Mouse (Mus musculus) gastrocnemius, adult 18-20 months (tissue): ENCODE data around the gene Fam160b1. TPM values are rescaled to one million over a fixed set of nuclear protein-coding genes. Genes with fewer than 3 reads are reported as not detected.

Experiments used
- DNase-seq: peaks from one replicate; pipeline ENCODE4 v3.0.0; 2021; ENCODE audit warnings: low spot score
- total RNA-seq, 2 experiments: library from RNA; stranded (reverse); gene quantifications; 2 replicates each; pipeline ENCODE4 v1.2.3; 2021

Gene Fam160b1
- total RNA-seq, 2 experiments from 2014 or later: 8.8 to 9.7 TPM

GRCm38 (mm10) chr19:57364942-57365673 lies 4.6 kb downstream of the Fam160b1 start:
- peak; percentile 79 for DNase-seq

DNA sequence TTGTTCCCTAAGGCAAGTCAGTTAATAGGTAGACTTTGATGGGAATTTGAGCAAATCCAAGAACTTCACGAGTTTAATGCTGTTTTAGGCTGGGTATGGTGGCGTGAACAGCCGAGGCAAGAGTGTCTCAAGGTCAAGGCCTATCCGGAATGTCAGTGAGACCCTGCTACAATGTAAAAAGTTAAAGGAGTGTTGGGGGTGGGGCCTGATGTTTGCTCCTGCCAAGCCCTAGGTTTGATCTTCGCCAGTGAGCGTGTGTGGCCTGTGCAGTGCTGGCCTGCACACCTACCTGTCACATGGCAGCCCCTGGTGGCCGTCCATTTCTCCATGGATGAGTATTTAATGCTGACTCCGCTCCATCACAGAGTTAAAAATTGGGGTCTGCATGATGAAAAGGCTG lies 5.5 kb downstream of the Fam160b1 start:
- no peak for DNase-seq

DNA sequence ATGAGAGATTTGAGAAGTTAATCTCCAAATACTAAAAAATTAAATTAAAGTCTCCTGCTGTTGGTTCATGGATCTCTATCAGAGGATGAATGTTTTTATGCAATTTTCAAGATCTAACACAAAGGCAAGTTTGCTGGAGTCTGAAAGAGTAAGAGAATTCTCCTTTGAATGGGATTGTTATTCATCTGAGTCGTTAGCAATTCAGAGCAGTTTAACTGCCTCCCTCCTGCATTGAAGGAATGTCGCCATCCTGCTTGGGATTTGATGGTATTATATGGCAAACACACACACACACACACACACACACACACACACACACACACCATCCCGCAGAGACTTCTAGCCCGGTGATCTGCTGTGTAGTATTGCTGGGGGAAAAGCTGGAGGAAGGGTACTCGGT lies 6.1 kb downstream of the Fam160b1 start:
- DNase-seq: no peak

DNA sequence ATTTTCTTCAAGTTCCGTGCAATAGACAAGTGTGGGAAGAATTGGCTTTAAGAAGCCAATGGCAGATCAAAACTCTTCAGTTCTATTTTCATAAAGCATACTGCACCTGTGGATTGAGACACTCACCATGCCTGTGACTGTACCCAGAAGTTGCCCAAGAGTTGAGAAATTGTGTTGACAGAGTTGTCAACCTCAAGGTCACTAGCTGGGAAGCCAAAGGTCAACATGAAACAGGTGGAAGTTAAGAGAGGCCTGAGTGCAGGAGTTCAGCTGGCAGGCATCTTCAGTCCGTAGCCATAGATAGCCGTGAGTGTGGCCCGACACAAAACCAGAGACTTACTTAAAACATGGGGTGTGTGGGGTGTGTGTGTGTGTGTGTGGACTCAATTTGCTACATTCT lies 6.7 kb downstream of the Fam160b1 start:
- peak; percentile 33 for DNase-seq

DNA sequence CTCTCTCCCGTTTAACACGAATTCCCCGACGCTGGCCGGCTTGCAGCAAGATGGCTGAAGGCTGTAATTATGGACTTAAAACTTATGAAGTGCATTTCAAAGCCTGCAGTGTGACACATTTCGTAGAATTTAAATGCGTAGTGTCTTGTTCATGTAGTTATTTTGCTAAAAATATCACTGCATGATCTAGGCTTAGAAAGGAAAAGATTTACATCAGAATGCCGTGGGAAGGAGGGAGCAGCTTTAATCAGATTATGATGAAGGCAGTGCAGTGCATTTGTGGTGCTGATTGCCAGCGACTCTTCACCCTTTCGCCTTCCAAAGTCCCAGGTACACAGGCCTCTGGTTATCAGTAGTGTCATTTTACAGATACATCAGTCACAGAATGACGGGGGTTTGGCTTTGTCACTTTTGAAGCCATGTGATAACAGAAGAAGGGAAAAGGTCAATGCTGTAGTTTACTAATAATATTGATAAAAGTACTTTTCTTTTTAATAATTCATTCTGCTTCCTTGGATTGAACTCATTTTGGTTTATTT lies 7.4 kb downstream of the Fam160b1 start:
- no peak for DNase-seq

- peak; percentile 36 for DNase-seq
Observed at GRCm38 (mm10) chr19:57373276-57373811, 12.9 kb downstream of the Fam160b1 start.

DNA sequence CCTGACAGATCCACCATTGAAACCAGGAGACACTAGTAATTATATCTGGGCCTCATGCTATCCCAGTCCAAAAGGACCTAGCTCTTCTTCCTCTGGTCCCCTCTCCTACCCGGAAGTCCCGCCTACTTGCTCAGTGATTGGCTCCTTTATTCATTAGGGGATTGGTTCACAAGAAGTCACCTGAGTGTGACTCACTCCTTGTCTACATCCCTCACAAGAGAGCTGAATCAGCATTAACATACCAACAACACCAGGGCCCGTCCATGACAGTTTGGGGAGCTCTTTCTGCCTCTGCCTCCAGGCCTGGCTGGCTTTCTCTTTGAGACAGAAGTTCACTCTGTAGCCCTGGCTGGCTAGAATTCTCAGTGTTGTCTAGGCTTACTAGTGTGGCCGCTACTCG lies 14.7 kb downstream of the Fam160b1 start:
- no peak for DNase-seq

DNA sequence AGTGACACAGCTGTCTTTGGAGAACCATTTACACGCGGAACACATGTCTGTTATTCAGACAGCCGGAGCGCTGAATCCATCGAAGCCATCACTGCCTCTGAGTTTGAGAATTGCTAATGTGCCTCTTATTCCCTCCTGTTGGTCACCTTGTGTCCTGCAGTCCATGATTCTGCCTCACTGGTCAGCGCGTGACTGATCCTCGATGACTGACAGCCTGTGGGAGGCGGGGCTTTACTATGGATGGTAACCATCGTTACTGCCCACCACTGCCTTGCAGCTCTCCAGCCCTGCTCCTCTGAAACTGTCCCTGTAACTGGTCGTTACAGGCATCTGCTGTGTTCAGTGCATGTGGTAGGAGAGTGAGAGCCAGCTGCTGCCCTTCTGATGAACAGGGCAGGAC lies 15.3 kb downstream of the Fam160b1 start:
- DNase-seq: no peak

DNA sequence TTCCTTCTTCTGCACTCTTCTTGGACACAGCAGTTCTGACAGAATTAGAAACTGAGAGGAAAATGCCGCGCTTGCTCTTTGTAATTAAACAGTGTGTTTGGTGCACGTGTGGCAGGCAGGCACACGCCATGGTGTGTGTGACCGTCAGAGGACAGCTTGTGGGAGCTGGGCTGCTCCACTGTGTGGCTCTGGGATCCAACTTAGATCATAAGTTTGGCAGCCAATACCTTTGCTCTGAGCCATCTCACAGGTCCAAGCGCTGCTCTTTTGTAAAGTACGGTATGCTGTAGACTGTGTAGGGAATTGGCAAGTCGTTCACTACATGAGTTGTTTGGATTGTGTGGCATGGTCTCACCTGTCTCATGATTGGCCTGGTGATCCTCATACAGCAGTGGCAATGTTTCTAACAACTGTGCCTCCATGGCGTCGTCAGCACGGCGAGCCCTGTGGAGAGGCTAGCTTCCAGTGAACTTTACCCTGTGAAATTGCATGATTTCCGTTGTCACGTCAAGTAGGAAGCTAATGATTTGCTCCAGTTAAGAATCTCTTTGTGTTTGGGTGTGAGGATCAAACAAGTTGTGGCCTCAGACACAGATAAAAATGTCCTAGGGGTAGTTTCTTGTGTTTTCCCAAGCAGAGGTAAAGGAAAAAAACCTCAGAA lies 16.7 kb downstream of the Fam160b1 start:
- no peak for DNase-seq

DNA sequence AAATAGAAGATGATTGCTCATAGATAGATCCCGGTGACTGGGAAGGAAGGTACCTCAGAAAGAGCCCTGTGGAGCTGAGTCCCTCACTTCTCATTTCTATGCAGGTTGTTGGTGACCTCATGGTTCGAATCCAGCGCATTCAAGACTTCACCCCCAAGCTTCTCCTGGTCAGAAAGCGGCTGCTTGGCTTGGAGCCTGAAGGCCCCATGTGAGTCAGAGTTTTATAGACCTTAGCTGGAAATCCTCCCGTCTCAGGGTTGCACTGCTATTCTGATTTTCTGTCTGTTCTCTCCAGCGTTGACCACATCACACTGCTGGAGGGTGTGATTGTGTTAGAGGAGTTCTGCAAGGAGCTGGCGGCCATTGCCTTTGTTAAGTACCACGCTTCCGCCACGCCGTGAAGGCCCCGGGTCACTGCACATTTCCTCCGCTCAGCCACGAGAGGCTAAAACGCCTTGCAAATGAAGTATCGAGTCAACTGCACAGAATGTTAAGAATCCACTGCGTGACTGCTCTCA lies 25.8 kb downstream of the Fam160b1 start:
- no peak for DNase-seq

DNA sequence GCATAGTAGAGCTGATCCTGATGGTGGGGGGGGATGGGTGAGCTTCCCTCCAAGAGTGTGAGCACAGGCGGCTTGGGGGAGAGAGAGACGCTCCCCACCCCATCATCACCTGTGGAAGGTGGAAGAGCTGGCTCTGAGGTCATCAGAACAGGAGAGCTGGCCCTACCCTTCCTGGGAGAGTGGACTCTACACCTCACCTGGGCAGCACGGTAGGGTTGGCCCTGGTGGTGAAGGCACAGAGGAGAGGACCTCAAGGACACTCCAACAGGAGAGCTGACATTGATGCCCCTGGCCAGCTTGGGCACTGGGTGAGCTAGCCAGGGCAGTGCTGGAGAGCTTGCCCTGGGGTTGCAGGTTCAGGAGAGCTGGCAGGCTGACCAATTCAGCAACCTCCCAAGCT lies 31.1 kb downstream of the Fam160b1 start:
- DNase-seq: no peak

DNA sequence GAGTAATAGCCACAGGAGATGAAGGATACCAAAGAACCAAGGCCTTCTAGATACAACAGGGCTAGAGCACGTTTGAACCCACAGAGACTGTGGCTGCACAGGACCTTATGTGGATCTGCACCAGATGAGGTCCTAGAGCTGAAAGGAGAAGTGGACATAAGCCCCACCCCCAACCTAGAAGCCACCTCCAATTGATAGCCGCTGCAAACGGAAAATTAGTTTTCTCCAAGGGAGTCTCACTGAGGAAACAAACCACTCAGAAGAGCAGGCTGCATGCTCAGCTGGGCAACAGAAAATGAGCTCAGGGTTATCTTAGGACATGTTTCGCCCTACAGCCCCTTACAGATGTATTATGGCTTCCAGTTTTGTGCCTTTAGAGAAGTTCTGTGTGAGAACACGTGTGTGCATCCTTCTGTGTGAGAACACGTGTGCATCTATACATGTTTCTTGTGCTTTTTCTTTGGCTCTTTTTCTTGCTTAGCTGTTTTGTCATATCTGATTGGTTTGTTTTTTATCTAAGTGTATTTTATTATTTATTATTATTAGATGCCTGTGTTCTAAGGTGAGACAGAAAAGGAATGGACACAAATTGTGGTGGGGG lies 33.0 kb downstream of the Fam160b1 start:
- DNase-seq: no peak

DNA sequence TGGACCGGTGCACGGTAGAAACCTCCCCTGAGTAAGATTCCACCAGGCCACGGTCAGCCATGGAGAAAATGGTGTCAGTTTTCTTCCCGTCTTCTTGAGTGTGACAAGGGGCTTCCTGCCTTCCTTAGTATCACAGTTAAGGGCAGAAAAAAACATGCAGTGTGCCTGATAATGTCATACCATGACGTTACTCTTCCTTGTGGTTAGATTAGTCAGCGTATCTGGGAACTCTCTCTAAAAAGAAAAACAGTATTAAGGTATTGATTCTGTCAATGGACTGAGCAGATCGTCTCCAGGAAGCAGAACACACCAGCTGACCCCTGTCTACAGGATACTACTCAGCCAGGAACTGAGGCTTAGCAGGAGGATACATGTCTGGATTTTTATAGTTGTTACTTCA lies 36.1 kb downstream of the Fam160b1 start:
- DNase-seq: no peak

DNA sequence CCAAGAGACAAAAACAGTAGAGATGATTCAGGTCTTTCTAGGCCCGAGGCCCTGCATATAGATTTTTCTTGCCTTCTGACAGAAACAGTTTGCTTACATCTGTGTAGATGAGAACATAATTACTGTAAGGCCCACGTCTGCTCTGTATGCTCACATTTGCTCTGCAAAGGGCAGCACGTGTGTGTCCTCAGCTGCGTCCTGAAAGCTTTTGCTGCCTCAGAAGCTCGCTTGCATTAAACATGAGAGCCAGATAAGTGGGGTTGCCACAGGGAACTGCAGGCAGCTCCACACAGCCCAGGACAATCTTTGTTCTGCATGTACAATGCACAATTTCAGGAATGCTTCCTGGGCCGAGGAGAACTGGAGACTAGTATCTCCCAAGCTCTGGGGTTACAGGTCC lies 41.9 kb downstream of the Fam160b1 start:
- DNase-seq: no peak

GRCm38 (mm10) chr19:57403700-57404501 lies 43.4 kb downstream of the Fam160b1 start:
- peak; percentile 83 for DNase-seq

DNA sequence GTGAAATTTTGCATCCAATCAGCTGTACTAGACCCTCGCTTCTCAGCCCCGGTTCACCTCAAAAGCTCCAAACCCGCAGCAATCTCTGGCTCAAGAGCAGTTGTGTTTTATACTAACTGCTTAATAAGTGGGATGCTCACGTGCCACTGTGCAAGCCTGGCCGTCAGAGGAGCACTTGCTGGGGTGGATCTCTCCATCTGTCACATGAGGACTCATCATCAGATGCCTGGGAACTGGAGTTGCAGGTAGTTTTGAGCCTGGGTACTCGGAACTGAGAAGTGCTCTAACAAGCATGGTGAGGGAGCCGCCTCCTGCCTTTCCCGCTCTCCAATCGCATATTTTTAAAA lies 44.0 kb downstream of the Fam160b1 start:
- no peak for DNase-seq

DNA sequence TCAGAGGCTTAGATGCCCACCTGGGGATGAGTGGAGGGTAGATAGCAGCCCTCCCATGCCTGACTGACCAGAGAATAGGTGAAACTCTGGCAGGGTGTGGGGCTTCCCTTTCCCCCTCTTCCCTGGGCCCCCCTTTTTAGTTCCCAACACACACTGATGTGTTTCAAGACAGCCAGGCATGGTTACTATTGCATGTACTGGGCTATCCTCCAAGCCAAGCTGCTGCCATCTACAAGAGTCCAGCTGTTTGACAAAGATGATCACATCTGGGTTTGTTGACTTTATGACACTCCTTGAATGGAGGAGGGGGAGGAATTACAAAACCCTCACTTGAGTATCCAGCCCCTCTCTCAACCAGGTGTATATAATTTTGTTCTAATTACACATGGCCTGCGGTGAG lies 47.5 kb downstream of the Fam160b1 start:
- no peak for DNase-seq

DNA sequence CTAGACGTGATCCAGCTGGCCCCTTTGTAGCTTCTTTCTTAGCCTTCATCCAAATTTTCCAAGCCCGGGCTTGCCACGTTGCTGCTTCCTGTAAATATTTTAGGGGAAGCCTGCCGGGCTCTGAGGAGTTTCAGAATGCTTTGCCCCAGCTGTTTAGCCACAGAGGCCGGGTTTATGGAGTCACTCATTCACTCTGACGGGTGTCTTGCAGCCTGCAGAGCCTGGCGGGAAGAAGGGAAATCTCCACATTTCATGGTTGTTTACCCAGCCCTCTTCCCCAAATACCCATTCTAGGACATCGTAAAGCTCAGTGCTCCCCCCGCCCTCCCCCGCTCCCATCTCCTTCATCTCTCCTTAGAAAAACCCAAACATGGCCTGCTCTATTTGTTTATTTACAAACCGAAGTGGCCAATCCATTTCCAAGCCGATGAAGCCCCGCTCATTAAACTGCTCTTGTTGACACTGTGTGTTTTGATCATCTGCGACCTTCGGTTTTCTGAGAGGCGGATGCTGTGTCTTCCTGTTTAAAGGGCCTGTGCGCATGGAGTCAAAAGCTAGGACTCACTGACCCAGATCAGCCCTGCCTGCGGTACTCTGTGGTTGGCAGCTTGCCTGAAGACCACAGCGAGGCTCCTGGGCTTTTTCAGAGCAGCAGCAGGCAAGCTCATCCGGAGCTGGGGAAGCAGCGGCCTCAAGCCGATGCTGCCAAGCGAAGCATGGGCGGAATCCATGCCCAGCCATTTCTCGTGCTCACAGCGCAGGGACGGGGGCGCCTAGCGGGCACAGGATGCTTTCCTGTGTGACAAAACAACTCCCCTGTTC lies 51.1 kb downstream of the Fam160b1 start:
- DNase-seq: peak; percentile 59

DNA sequence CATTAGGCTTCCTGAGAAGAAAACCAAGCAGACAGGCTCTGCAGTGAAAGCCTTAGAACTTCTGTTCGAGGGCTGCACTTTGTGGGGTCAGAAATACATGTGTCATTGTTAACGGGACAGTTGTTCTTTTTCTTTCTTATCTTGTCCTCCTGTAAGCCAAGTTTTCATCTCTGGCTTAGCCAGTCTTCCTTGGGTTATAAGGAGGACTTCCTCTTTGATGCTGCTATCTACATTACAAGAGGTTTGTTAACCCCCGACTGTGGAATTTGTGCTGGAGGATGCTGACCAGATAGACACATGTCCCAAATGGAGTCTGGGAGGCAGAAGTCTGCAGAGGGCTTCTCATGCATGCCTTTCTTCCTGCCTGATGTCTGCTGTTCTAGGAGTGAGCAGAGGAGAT lies 52.7 kb downstream of the Fam160b1 start:
- DNase-seq: no peak

DNA sequence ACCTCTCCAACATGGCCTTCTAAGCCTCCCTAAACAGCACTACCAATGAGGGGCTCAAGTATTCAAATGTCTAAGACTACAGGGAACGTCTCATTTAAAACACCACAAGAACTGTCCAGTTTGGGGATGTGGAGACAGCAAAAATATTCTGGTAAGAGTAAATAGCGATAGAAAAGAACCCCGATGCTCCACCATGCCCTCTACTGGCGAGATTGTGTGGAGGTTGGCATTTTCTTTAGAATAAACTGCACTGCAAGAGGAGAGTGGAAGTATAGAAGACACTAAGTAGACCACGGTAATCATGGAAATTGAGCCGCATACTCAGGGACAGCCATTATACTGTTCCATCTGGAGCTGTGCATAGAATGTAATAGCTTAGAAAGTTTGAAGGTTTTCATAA lies 53.4 kb downstream of the Fam160b1 start:
- no peak for DNase-seq
